Mouse (Mus musculus): ENCODE measurements around the gene Sap30.
"Not testable (repeated sequence)": the region's sequence is repeated elsewhere in the genome, so short reads cannot be mapped to it uniquely, and the experiment has no call there.

Gene Sap30

GRCm38 (mm10) chr8:57487441-57488155, at the start of gene Sap30:
TSS of gene Sap30 (minus strand) at chr8:57487860.
- DNase-seq (ENCODE audit: low spot score), result peak; percentile 98

DNA sequence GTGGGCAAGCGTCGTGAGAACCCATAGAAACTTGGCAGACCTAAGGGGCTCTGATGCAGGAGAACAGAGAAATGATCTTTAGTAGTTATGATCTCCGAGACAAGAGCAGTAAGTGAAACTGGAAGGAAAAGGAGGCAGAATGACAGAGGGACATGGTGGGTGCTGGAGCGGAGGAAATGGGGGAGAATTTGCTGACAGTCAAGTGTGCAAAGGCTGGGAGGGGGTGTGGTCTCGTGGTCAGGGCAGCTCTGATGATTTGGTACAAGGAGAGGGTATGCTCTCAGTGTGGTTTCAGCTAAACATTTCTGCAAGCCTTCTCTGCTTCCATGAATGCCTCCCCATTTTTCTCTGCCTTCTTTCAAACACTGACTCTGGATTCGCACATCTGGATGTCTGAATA, 48.5 kb upstream of the Sap30 start:
- DNase-seq (ENCODE audit: low spot score), result no peak

GRCm38 (mm10) chr8:57534495-57534894, 46.8 kb upstream of the Sap30 start:
- DNase-seq (ENCODE audit: low spot score), result no peak

GRCm38 (mm10) chr8:57533106-57533505, 45.4 kb upstream of the Sap30 start:
- no peak for DNase-seq (ENCODE audit: low spot score)

- no peak for DNase-seq (ENCODE audit: low spot score)
These were observed 44.6 kb upstream of the Sap30 start for GRCm38 (mm10) chr8:57532223-57532622.

- DNase-seq (ENCODE audit: low spot score), result peak; percentile 82
These were observed 43.1 kb upstream of the Sap30 start for GRCm38 (mm10) chr8:57530666-57531349.

DNA sequence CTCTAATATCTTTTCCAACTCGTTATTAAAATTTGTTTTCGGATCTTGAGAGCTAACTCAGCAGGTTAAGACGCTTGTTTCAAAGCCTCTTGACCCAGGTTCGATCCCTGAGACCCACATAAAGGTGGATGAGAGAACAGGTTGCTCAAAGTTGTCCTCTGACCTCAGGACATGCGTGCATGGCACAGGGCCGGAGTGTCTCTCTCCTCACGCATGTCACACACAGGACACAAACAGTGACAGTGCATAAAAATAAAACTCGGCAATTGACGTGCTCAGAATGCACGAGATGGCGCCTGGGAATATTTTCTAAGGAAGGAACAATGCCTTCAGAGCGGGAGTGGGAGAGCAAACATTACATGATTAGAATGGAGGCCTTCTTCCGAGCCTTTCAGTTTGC, 42.6 kb upstream of the Sap30 start:
- no peak for DNase-seq (ENCODE audit: low spot score)

GRCm38 (mm10) chr8:57528036-57528435, 40.4 kb upstream of the Sap30 start:
- no peak for DNase-seq (ENCODE audit: low spot score)

- DNase-seq (ENCODE audit: low spot score), result no peak
These were observed 32.6 kb upstream of the Sap30 start for GRCm38 (mm10) chr8:57520186-57520786.

GRCm38 (mm10) chr8:57517723-57518122, 30.1 kb upstream of the Sap30 start:
- no peak for DNase-seq (ENCODE audit: low spot score)

GRCm38 (mm10) chr8:57516685-57517084, 29.0 kb upstream of the Sap30 start:
- not testable (repeated sequence) for DNase-seq (ENCODE audit: low spot score)

DNA sequence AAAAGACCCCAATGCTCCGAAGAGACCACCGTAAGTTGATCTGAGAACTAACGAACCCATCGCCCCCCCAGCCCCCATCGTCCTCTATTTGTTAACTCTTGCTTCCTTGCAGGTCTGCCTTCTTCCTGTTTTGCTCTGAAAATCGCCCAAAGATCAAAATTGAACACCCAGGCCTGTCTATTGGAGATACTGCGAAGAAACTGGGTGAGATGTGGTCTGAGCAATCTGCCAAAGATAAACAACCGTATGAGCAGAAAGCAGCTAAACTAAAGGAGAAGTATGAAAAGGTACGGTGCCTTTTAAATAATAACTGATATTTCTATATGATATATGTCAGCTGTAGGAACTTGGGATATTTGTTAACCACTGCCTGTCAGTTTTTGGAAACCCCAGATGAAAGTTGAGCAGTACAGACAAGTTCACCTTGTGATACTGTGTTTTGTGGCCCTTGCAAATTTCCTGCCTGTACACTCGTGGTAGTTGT, 25.6 kb upstream of the Sap30 start:
- not testable (repeated sequence) for DNase-seq (ENCODE audit: low spot score)

DNA sequence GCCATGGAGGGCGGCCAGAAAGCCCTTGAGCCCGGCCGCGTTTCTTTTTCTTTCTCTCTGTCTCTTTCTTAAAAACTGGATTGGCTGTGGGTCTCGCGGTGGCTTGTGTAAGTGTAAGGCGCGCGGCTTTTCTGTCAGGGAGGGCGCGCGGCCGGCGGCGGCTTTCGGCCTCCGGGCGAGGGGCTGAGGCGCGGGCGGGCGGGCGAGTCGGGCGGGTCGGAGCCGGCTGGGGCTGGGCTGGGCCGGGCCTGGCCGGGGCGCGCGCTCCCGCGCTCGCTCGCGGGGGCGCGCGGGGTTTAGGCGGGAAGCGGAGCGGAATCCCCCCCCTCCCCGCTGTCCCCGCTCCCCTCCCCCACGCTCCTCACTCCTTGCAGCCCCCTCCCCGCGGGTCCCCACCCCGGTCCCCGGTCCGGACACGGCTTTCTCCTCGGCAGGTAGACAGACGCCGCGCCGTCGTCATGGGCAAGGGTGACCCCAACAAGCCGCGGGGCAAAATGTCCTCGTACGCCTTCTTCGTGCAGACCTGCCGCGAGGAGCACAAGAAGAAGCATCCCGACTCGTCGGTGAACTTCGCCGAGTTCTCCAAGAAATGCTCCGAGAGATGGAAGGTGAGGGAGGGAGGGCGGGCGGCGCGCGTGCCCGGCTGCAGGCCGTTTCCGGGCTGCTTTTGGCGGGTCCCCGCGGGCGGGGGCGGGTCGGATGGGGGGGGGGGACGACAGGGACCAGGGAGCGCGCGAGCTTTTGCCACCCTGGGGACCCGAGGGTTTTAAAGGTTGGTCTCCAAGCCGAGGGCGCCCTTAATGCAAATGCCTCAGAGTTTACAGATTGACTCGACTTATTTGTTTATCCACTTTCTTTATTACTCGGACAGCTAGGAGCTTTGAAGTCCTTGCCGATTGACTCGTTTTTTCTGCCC, 24.7 kb upstream of the Sap30 start:
- DNase-seq (ENCODE audit: low spot score), result peak; percentile 69

- DNase-seq (ENCODE audit: low spot score), result peak; percentile 100
These were observed 23.9 kb upstream of the Sap30 start, which contains the start of gene Hmgb2 for GRCm38 (mm10) chr8:57511316-57512118. TSS of gene Hmgb2 (plus strand) at chr8:57511907.

- DNase-seq (ENCODE audit: low spot score), result no peak
These were observed 23.2 kb upstream of the Sap30 start for GRCm38 (mm10) chr8:57510791-57511315.

- no peak for DNase-seq (ENCODE audit: low spot score)
These were observed 21.0 kb upstream of the Sap30 start for GRCm38 (mm10) chr8:57508657-57509056.

DNA sequence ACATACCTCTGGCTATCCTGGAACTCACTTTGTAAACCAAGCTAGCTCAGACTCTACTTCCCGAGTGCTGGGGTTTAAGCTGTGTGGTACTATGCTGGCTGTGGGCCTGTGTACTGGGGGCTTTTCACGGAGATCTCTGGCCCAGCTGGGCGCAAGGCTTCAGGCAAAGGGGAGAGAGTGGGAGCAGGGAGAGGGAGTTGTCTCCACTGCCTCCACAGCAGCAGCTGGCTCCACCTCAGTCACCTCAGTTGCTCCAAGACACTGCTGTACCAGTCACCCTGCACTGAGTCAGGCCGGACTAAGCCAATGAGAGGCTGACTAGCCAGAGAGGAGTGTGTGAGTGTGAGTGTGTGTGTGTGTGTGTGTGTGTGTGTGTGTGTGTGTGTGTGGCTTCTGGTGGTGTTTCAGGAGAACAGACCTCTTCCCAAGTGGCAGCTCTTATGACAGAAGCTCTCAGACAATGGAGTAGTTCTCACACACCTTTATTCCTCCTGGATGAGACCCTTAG, 19.9 kb upstream of the Sap30 start:
- no peak for DNase-seq (ENCODE audit: low spot score)

- not testable (repeated sequence) for DNase-seq (ENCODE audit: low spot score)
These were observed 17.8 kb upstream of the Sap30 start for GRCm38 (mm10) chr8:57505500-57505899.

- DNase-seq (ENCODE audit: low spot score), result peak; percentile 83
These were observed 16.0 kb upstream of the Sap30 start for GRCm38 (mm10) chr8:57503641-57504040.

- no peak for DNase-seq (ENCODE audit: low spot score)
These were observed 11.3 kb upstream of the Sap30 start for GRCm38 (mm10) chr8:57498847-57499511.
